Mouse (Mus musculus) embryonic fibroblast, embryonic 13.5 days (primary cell): Measurements from ENCODE around the gene AC129217.1.

Source experiments
- CTCF ChIP-seq: IDR thresholded peaks from 2 replicates; pipeline ENCODE4 v1.5.1; 2011; ENCODE audit warnings: mild to moderate bottlenecking, control low read depth, low read length, moderate library complexity, borderline replicate concordance; ENCODE audit not compliant: insufficient read depth
- POLR2A ChIP-seq: IDR thresholded peaks from 2 replicates; pipeline ENCODE4 v1.6.1; 2011; ENCODE audit warnings: low read depth, mild to moderate bottlenecking, control low read depth, low read length, moderate library complexity

- TF ChIP-seq CTCF (no peak), POLR2A (no peak)
These were observed 22.8 kb downstream of the AC129217.1 start for GRCm38 (mm10) chr19:8852236-8852928.
